Mouse (Mus musculus): ENCODE data around the gene Ccl11.
A peak's percentile ranks its signal among the peaks of the same experiment; 100 is the strongest.

Ccl11 gene

DNA sequence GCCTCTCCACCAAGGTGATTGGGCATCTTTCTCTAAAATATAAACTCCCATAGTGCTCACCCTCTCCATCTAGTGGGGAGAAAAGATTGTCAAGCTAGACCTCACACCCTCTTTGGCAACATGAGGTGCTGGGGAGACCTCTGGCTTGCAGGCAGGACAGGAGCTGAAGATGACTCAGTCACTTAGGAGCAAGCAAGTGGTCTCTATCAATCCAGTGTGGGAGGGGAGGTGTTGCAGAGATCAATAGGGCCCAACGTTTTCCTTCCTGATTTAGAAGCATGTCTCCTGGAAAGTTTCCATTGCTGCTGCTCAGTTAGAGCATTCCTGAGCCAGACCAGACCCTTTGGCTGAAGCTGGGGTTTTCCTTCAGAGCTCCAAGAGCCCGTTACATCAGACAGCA is 19.1 kb upstream of the Ccl11 start, which contains the start of gene Gm17268:
Gene Gm17268, minus strand, starts transcription at position 28 of the 400 bp plus-strand sequence.
- Histone ChIP-seq H3K27me3 (ENCODE audit: insufficient read depth, low read length) (no peaks in the 10 kb centered on the region), H3K4me1 (replicated peaks; ENCODE audit: low read depth, low read length) (no peaks in the 10 kb centered on the region), H3K36me3 (ENCODE audit: insufficient read depth, low read length) (no peaks in the 10 kb centered on the region), H3K4me3 (replicated peaks; ENCODE audit: low read length) (no peak within 1 kb of the TSS), H3K9me3 (ENCODE audit: low read length) (no peaks in the 10 kb centered on the region)
- no peak for TF ChIP-seq CTCF (conservative IDR thresholded peaks at IDR 0.05; ENCODE audit: low read length)
- TF ChIP-seq NANOG (IDR thresholded peaks at IDR 0.05; ENCODE audit: borderline replicate concordance, low read length) = no peak

DNA sequence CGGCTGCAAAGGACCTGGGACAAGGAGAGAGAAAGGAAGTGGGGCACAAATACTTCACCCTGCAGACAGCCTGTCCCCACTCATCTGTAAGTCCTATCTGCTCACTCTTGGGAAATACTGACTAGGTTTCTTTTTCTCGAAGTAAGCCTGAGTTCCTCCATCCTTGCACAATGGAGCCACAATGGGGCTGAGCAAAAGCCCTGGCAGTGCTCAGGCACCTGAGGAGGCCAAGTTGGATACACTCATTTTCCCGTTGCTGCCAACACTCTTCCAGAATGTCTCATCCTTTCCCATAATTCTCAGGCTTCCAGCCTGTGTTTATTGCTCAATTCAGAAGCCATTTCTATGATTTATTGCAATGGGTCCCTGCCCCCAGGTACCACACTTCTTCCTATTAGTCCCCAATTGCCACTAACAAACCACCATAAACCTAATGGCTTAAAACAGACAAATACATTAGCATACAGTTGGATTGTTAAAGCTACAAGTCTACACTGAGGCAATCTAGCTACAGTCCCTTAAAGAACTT is 18.4 kb upstream of the Ccl11 start:
- Histone ChIP-seq H3K4me1 (replicated peaks; ENCODE audit: low read depth, low read length) (no peaks in the 10 kb centered on the region), H3K4me3 (replicated peaks; ENCODE audit: low read length) (no peak overlapping the region), H3K27me3 (ENCODE audit: insufficient read depth, low read length) (no peaks in the 10 kb centered on the region), H3K9me3 (ENCODE audit: low read length) (no peaks in the 10 kb centered on the region), H3K36me3 (ENCODE audit: insufficient read depth, low read length) (no peaks in the 10 kb centered on the region)
- TF ChIP-seq CTCF (conservative IDR thresholded peaks at IDR 0.05; ENCODE audit: low read length) (no peak), POU5F1 (IDR thresholded peaks at IDR 0.05; ENCODE audit: borderline replicate concordance, low read length) (no peak), NANOG (IDR thresholded peaks at IDR 0.05; ENCODE audit: borderline replicate concordance, low read length) (no peak)

DNA sequence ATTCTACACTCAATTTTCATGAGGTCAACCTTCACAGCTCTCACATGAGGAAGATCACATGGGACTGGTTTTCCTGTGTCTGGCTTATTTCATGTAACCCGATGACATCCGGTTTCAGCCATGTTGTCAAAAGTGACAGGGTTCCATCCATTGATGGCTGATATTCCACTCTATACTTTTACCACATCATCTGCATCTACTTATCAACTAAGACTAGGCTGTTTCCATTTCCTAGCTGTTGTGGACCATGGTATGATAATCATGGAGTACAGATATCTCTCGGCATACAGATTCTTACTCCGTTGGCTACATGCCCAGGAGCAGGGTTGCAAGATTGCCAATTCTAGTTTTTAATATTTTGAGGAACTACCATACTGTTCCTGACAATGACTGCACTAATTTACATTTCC is 15.9 kb upstream of the Ccl11 start:
- no peaks in the 10 kb centered on the region for H3K36me3 ChIP-seq (ENCODE audit: insufficient read depth, low read length)
- no peak for TF ChIP-seq NANOG (IDR thresholded peaks at IDR 0.05; ENCODE audit: borderline replicate concordance, low read length)
- no peak for TF ChIP-seq CTCF (conservative IDR thresholded peaks at IDR 0.05; ENCODE audit: low read length)
- TF ChIP-seq POU5F1 (IDR thresholded peaks at IDR 0.05; ENCODE audit: borderline replicate concordance, low read length) = no peak
- no peaks in the 10 kb centered on the region for H3K4me1 ChIP-seq (replicated peaks; ENCODE audit: low read depth, low read length)
- no peaks in the 10 kb centered on the region for H3K27me3 ChIP-seq (ENCODE audit: insufficient read depth, low read length)
- no peak overlapping the region for H3K4me3 ChIP-seq (replicated peaks; ENCODE audit: low read length)
- no peaks in the 10 kb centered on the region for H3K9me3 ChIP-seq (ENCODE audit: low read length)

DNA sequence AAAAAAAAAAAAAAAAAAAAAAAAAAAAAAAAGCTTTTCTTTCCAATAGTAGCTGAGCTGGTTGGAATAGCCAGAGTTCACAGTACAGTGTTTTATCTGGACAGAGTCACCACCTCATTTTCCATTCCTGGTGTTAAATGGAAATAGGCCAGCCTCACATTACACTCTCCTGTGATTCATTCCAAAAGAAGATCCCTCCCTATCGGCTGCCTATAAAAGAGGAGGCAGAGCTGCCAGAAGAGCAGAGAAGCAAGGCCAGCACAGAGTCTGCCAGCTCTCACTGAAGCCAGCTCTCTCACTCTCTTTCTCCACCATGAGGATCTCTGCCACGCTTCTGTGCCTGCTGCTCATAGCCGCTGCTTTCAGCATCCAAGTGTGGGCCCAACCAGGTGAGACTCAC is 12.2 kb upstream of the Ccl11 start, which contains the start of gene Ccl7:
Gene Ccl7, plus strand, starts transcription at position 242 of the 400 bp plus-strand sequence.
- H3K4me3 ChIP-seq (replicated peaks; ENCODE audit: low read length) = no peak within 1 kb of the TSS
- TF ChIP-seq CTCF (conservative IDR thresholded peaks at IDR 0.05; ENCODE audit: low read length) (no peak), NANOG (IDR thresholded peaks at IDR 0.05; ENCODE audit: borderline replicate concordance, low read length) (no peak), POU5F1 (IDR thresholded peaks at IDR 0.05; ENCODE audit: borderline replicate concordance, low read length) (no peak)
- no peaks in the 10 kb centered on the region for H3K9me3 ChIP-seq (ENCODE audit: low read length)
- no peaks in the 10 kb centered on the region for H3K36me3 ChIP-seq (ENCODE audit: insufficient read depth, low read length)
- H3K27me3 ChIP-seq (ENCODE audit: insufficient read depth, low read length) = no peaks in the 10 kb centered on the region
- no peaks in the 10 kb centered on the region for H3K4me1 ChIP-seq (replicated peaks; ENCODE audit: low read depth, low read length)

DNA sequence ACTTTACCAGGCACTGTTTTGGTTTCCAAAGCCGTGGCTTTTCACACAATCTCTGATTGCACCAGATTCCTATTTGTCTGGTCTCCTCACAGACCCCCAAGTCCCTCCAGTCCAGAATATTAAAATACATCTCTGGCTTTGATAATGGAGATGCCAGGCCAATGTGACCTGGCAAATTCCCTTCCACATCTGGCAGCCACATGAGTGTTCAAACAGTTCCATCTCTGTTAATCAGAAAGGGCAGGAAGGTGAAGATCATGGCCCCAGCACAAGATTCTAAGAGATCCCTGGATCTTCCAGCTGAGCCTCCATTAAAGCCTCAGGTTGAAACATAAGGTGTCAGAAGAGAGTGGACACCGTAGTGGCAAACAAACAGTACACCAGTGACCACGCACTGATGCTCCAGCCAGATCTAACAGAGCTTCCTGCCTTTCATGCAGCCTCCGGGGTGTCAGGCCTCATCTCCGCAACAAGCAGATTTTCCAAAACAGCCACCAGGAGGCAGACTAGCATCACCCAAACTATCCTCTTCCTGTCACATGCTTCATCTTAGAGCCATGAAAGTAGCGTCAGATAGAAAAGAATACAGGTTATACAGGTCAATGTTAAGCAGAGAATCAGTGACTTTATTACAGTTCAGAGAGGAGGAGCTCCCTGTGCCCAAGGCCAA is 9.7 kb upstream of the Ccl11 start:
- TF ChIP-seq CTCF (conservative IDR thresholded peaks at IDR 0.05; ENCODE audit: low read length) = peak; percentile 45
- TF ChIP-seq POU5F1 (IDR thresholded peaks at IDR 0.05; ENCODE audit: borderline replicate concordance, low read length) = no peak
- Histone ChIP-seq H3K9me3 (ENCODE audit: low read length) (no peaks in the 10 kb centered on the region), H3K4me1 (replicated peaks; ENCODE audit: low read depth, low read length) (no peaks in the 10 kb centered on the region), H3K36me3 (ENCODE audit: insufficient read depth, low read length) (no peaks in the 10 kb centered on the region), H3K4me3 (replicated peaks; ENCODE audit: low read length) (no peak overlapping the region), H3K27me3 (ENCODE audit: insufficient read depth, low read length) (no peaks in the 10 kb centered on the region)

DNA sequence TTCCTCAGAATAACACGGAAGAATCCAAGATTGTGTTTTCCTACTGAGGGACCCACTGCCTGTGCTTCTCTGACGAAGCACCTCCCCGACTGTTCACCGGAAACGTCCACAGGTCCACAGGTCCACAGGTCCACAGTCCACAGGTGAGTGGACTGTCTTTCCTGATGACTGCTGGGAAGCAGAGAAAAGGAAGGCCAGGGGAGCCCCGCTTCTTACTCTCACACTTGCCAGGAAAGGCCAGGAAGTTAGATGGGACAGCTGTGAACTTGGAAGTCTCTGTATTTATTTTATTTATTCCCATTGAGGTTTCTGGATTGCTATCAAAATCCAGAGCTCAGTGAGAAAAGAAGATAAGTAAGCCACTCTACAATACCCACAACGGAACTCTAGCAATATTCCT is 3.8 kb upstream of the Ccl11 start:
- no peak for TF ChIP-seq POU5F1 (IDR thresholded peaks at IDR 0.05; ENCODE audit: borderline replicate concordance, low read length)
- no peak for TF ChIP-seq NANOG (IDR thresholded peaks at IDR 0.05; ENCODE audit: borderline replicate concordance, low read length)
- TF ChIP-seq CTCF (conservative IDR thresholded peaks at IDR 0.05; ENCODE audit: low read length) = no peak
- Histone ChIP-seq H3K4me3 (replicated peaks; ENCODE audit: low read length) (no peak overlapping the region), H3K4me1 (replicated peaks; ENCODE audit: low read depth, low read length) (no peaks in the 10 kb centered on the region), H3K27me3 (ENCODE audit: insufficient read depth, low read length) (no peaks in the 10 kb centered on the region), H3K9me3 (ENCODE audit: low read length) (no peaks in the 10 kb centered on the region), H3K36me3 (ENCODE audit: insufficient read depth, low read length) (no peaks in the 10 kb centered on the region)

DNA sequence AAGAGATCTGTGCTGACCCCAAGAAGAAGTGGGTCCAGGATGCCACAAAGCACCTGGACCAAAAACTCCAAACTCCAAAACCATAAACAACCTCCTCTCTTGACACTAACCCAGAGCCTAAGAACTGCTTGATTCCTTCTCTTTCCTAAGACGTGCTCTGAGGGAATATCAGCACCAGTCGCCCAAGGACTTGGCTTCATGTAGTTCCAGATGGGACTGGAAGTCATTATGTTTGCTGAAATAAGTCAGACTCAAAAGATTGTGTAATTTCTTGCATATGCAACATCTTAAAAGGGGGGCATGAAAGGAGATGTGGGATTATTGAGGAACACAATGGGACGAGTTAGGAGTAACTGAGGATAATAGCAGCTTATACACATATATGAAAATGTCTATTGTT is 4.6 kb downstream of the Ccl11 start:
- no peak overlapping the region for H3K4me3 ChIP-seq (replicated peaks; ENCODE audit: low read length)
- no peak for TF ChIP-seq CTCF (conservative IDR thresholded peaks at IDR 0.05; ENCODE audit: low read length)

DNA sequence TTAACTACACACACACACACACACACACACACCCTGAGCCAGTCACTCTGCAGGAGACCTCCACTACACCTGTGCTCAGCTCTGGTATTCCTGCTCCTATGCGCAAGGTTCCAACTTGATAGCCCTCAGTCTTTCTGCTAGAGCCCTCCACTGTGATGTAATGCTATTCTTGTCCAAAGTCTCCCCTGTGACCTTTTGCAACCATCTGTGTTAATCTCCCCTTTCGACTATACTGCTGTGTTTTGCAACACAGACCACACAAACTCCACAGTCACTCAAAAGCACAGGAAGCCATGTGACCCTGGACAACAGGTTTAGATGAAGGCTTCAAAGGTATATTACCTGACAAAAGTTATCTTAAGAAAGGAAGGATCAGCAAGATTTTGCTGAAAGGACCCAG is 5.8 kb downstream of the Ccl11 start:
- Histone ChIP-seq H3K4me3 (replicated peaks; ENCODE audit: low read length) (no peak overlapping the region), H3K9me3 (ENCODE audit: low read length) (no peaks in the 10 kb centered on the region), H3K27me3 (ENCODE audit: insufficient read depth, low read length) (no peaks in the 10 kb centered on the region), H3K4me1 (replicated peaks; ENCODE audit: low read depth, low read length) (no peaks in the 10 kb centered on the region), H3K36me3 (ENCODE audit: insufficient read depth, low read length) (no peaks in the 10 kb centered on the region)
- TF ChIP-seq POU5F1 (IDR thresholded peaks at IDR 0.05; ENCODE audit: borderline replicate concordance, low read length) = no peak
- no peak for TF ChIP-seq CTCF (conservative IDR thresholded peaks at IDR 0.05; ENCODE audit: low read length)
- no peak for TF ChIP-seq NANOG (IDR thresholded peaks at IDR 0.05; ENCODE audit: borderline replicate concordance, low read length)

More for the DNA sequence above, 4.6 kb downstream of the Ccl11 start:
- no peaks in the 10 kb centered on the region for H3K9me3 ChIP-seq (ENCODE audit: low read length)
- no peaks in the 10 kb centered on the region for H3K27me3 ChIP-seq (ENCODE audit: insufficient read depth, low read length)
- H3K4me1 ChIP-seq (replicated peaks; ENCODE audit: low read depth, low read length) = no peaks in the 10 kb centered on the region
- no peaks in the 10 kb centered on the region for H3K36me3 ChIP-seq (ENCODE audit: insufficient read depth, low read length)

Measured in E14TG2a.4 (cell line).